Mouse (Mus musculus) limb, embryonic 14.5 days (tissue): Measurements from ENCODE around the gene Rell1. TPM values are rescaled to one million over a fixed set of nuclear protein-coding genes. Genes with fewer than 3 reads are reported as not detected.

ENCODE experiments used
- ATAC-seq: fragments of 200-750 bp; cut with Nextera tagmentation; 2 replicates; pipeline ENCODE4 v1.8.0; 2017; ENCODE audit warnings: low read depth, moderate number of reproducible peaks, moderate TSS enrichment; ENCODE audit not compliant: low FRiP score
- DNase-seq: peaks from one replicate; pipeline ENCODE4 v3.0.0-alpha.2; 2015; ENCODE audit warnings: low spot score
- H3K27ac ChIP-seq: fragments of 300-500 bp; sonication (generic); replicated peaks from 2 replicates; pipeline ENCODE4 v1.5.1; 2014; ENCODE audit warnings: low read depth, mild to moderate bottlenecking, low read length, moderate library complexity, mixed read lengths
- H3K27me3 ChIP-seq: fragments of 300-500 bp; sonication (generic); 2 replicates; pipeline ENCODE4 v1.6.1; 2014; ENCODE audit warnings: low read length, mixed read lengths; ENCODE audit not compliant: control insufficient read depth, insufficient read depth
- H3K36me3 ChIP-seq: fragments of 300-500 bp; sonication (generic); 2 replicates; pipeline ENCODE4 v1.6.1; 2014; ENCODE audit warnings: mild to moderate bottlenecking, low read length, moderate library complexity, mixed read lengths; ENCODE audit not compliant: control insufficient read depth, insufficient read depth
- H3K4me1 ChIP-seq: fragments of 300-500 bp; sonication (generic); 2 replicates; pipeline ENCODE4 v1.6.1; 2014; ENCODE audit warnings: antibody characterized with exemption, low read length, mixed read lengths; ENCODE audit not compliant: control insufficient read depth, insufficient read depth
- H3K4me2 ChIP-seq: fragments of 300-500 bp; sonication (generic); replicated peaks from 2 replicates; pipeline ENCODE4 v1.6.1; 2014; ENCODE audit warnings: low read depth, mild to moderate bottlenecking, low read length, moderate library complexity; ENCODE audit not compliant: severe bottlenecking
- H3K4me3 ChIP-seq: fragments of 300-500 bp; sonication (generic); replicated peaks from 2 replicates; pipeline ENCODE4 v1.5.1; 2014; ENCODE audit warnings: low read length
- H3K9ac ChIP-seq: fragments of 300-500 bp; sonication (generic); 2 replicates; pipeline ENCODE4 v1.6.1; 2014; ENCODE audit warnings: mild to moderate bottlenecking, low read depth, low read length, moderate library complexity; ENCODE audit not compliant: severe bottlenecking
- H3K9me3 ChIP-seq: fragments of 300-500 bp; sonication (generic); 2 replicates; pipeline ENCODE4 v1.6.1; 2016; ENCODE audit warnings: low read length; ENCODE audit not compliant: control insufficient read depth
- POLR2A ChIP-seq: fragments of 200-500 bp; IDR thresholded peaks from 2 replicates; pipeline ENCODE4 v1.8.0; 2012; ENCODE audit warnings: inconsistent platforms, mild to moderate bottlenecking, moderate library complexity, borderline replicate concordance; ENCODE audit not compliant: insufficient read depth, insufficient read length; ENCODE audit errors: extremely low read depth
- WGBS: fragments of 180-500 bp; shearing (Covaris S2); extraction: QIAGEN DNeasy Blood & Tissue Kit; methylation state at CpG from one replicate; pipeline ENCODE4 v1.1.7; 2014; 5-methylcytosine and 5-hydroxymethylcytosine counted together
- polyA plus RNA-seq, 2 experiments: library from polyadenylated mRNA; depleted of rRNA in 1 of 2; stranded (reverse) in 1 of 2; unstranded in 1 of 2; fragments of >200 nt; fragmentation: Nextera tagmentation in 1 of 2; extraction: Ambion mirVana in 1 of 2; gene quantifications; 2 replicates each; pipeline versions ENCODE4 v1.2.1 to v1.2.3; 2012 to 2014

Rell1 gene
- polyA plus RNA-seq, 2 experiments, result 12.2 to 12.8 TPM

DNA sequence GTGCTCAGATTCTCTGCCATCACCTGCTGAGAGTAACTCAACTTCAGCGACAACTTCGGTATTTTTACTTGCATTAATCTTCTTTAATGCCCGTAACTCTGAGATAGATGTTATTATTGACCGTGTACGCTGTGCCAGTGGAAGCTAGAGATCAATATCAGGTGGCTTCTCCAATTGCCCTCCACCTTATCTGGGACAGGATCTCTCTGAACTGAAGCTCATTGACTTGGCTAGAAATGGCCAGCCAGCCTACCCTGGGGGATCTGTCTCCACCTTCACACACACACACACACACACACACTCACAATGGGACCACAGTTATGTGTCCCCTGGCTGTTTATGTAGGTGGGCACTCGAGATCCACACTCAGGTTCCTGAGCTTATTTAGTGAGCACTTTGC lies 16.7 kb downstream of the Rell1 start:
- Histone ChIP-seq H3K9ac (no peak overlapping the region), H3K4me3 (no peak overlapping the region), H3K4me2 (no peak overlapping the region), H3K36me3 (no peaks in the 10 kb centered on the region), H3K9me3 (no peaks in the 10 kb centered on the region), H3K4me1 (peaks cover 6% of the 10 kb centered on the region; the same call in 1 of the 2 replicates), H3K27me3 (no peaks in the 10 kb centered on the region), H3K27ac (no peak overlapping the region)
- ATAC-seq (no peak), DNase-seq (no peak)
- no peak for TF ChIP-seq POLR2A
- WGBS, result 78% methylated on average over 6 of the region's 6 CpGs

- no peak for TF ChIP-seq POLR2A
Observed at GRCm38 (mm10) chr5:63951421-63951911, 17.2 kb downstream of the Rell1 start.

DNA sequence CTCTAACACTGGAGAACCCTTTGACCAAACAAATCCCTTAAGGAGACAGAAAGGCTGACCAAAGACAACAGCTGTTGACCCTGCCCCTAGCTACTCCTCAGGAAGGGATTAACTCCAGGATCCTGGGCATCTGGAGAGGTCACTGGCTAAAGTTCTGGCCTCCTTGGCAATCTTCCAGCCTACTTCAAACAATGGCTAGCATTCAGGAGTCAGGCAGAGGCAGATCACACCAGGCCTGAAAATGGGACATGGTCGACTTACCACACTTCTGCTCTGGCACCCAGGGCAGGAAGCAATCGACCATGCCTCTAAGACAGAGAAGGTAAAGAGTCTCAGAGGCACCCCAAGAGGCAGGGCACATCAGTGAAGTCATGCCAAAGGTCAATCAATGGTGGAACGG lies 19.5 kb downstream of the Rell1 start:
- ATAC-seq (no peak), DNase-seq (no peak)
- no peak overlapping the region for H3K4me2 ChIP-seq
- H3K9ac ChIP-seq, result no peak overlapping the region
- no peaks in the 10 kb centered on the region for H3K36me3 ChIP-seq
- H3K4me1 ChIP-seq, result peaks cover 6% of the 10 kb centered on the region; the same call in 1 of the 2 replicates
- H3K27ac ChIP-seq, result no peak overlapping the region
- H3K27me3 ChIP-seq, result no peaks in the 10 kb centered on the region
- 60% methylated on average over 2 of the region's 3 CpGs for WGBS
- no peak overlapping the region for H3K4me3 ChIP-seq
- H3K9me3 ChIP-seq, result no peaks in the 10 kb centered on the region
- no peak for TF ChIP-seq POLR2A

More at GRCm38 (mm10) chr5:63951421-63951911, 17.2 kb downstream of the Rell1 start:
- H3K4me1 ChIP-seq, result peaks cover 6% of the 10 kb centered on the region; the same call in 1 of the 2 replicates
- H3K27me3 ChIP-seq, result no peaks in the 10 kb centered on the region
- H3K36me3 ChIP-seq, result no peaks in the 10 kb centered on the region
- H3K9me3 ChIP-seq, result no peaks in the 10 kb centered on the region
- WGBS, result 82% methylated on average over 11 of the region's 11 CpGs
- ATAC-seq (no peak), DNase-seq (no peak)
- no peak overlapping the region for H3K4me2 ChIP-seq
- no peak overlapping the region for H3K27ac ChIP-seq
- H3K9ac ChIP-seq, result no peak overlapping the region
- H3K4me3 ChIP-seq, result no peak overlapping the region

- Histone ChIP-seq H3K4me1 (peaks cover 6% of the 10 kb centered on the region; the same call in 1 of the 2 replicates), H3K9me3 (no peaks in the 10 kb centered on the region), H3K36me3 (no peaks in the 10 kb centered on the region), H3K27ac (no peak overlapping the region), H3K4me3 (no peak overlapping the region), H3K27me3 (no peaks in the 10 kb centered on the region), H3K4me2 (no peak overlapping the region), H3K9ac (no peak overlapping the region)
- no peak for TF ChIP-seq POLR2A
- DNase-seq (no peak), ATAC-seq (no peak)
- 63% methylated on average over 8 of the region's 8 CpGs for WGBS
Observed at GRCm38 (mm10) chr5:63947526-63947925, 21.2 kb downstream of the Rell1 start.

- TF ChIP-seq POLR2A, result no peak
- 89% methylated on average over 9 of the region's 9 CpGs for WGBS
- Histone ChIP-seq H3K4me2 (no peak overlapping the region), H3K9ac (no peak overlapping the region), H3K27ac (no peak overlapping the region), H3K4me1 (no peaks in the 10 kb centered on the region), H3K36me3 (no peaks in the 10 kb centered on the region), H3K9me3 (no peaks in the 10 kb centered on the region), H3K27me3 (no peaks in the 10 kb centered on the region), H3K4me3 (no peak overlapping the region)
- DNase-seq (no peak), ATAC-seq (no peak)
Observed at GRCm38 (mm10) chr5:63943291-63943690, 25.4 kb downstream of the Rell1 start.
